Comparison of ENCODE assay signal across 8 mouse cellular contexts in genomic region chr2:152142571-152142970, GRCm38 (mm10). TPM values are rescaled to one million over a fixed set of nuclear protein-coding genes. Genes with fewer than 3 reads are reported as not detected.
DNase-seq lines count a peak whose midpoint lies in the region; ATAC-seq and TF ChIP-seq lines count a peak whose summit lies in the region.

No protein-coding gene starts in this region.

- ATAC-seq in heart, embryonic 13.5 days (ENCODE audit: extremely low read depth, insufficient number of reproducible peaks, low FRiP score, low TSS enrichment): no peak
- no peak for ATAC-seq in liver, embryonic 15.5 days (ENCODE audit: insufficient read depth)

- peak overlapping the region; percentile 60 for H3K4me3 ChIP-seq in heart, embryonic 13.5 days
- H3K4me3 ChIP-seq in bone marrow macrophage, adult 2 months (ENCODE audit: insufficient read depth, low read length): peak overlapping the region; percentile 4; the same call in 1 of the 2 replicates
- peak overlapping the region; percentile 57 for H3K4me3 ChIP-seq in hindbrain, embryonic 10.5 days
- no peak overlapping the region for H3K4me3 ChIP-seq in liver, embryonic 15.5 days (replicated peaks)

- 4% methylated on average over 11 of the region's 11 CpGs for WGBS in heart, embryonic 13.5 days
- WGBS in hindbrain, embryonic 10.5 days: 2% methylated on average over 11 of the region's 11 CpGs
- 7% methylated on average over 11 of the region's 11 CpGs for WGBS in liver, embryonic 15.5 days (ENCODE audit: insufficient replicate concordance)

- H3K9ac ChIP-seq in heart, embryonic 13.5 days: peak overlapping the region; percentile 51; the same call in 1 of the 2 replicates
- H3K9ac ChIP-seq in liver, embryonic 15.5 days: no peak overlapping the region

- no peaks in the 10 kb centered on the region for H3K36me3 ChIP-seq in heart, embryonic 13.5 days
- H3K36me3 ChIP-seq in hindbrain, embryonic 10.5 days: no peaks in the 10 kb centered on the region
- no peaks in the 10 kb centered on the region for H3K36me3 ChIP-seq in liver, embryonic 15.5 days (replicated peaks)

- TF ChIP-seq POLR2A in bone marrow macrophage, adult 2 months (IDR thresholded peaks at IDR 0.05; ENCODE audit: borderline replicate concordance, low read depth, low read length): no peak

- peaks cover 30% of the 10 kb centered on the region for H3K4me1 ChIP-seq in heart, embryonic 13.5 days
- no peaks in the 10 kb centered on the region for H3K4me1 ChIP-seq in bone marrow macrophage, adult 2 months (ENCODE audit: control insufficient read depth, insufficient read depth, low read length)
- H3K4me1 ChIP-seq in hindbrain, embryonic 10.5 days (replicated peaks): peaks cover 52% of the 10 kb centered on the region
- peaks cover 27% of the 10 kb centered on the region for H3K4me1 ChIP-seq in liver, embryonic 15.5 days (replicated peaks)

- peaks cover 85% of the 10 kb centered on the region for H3K27me3 ChIP-seq in heart, embryonic 13.5 days (replicated peaks)
- H3K27me3 ChIP-seq in hindbrain, embryonic 10.5 days (ENCODE audit: insufficient read depth, poor library complexity, severe bottlenecking): peaks cover 86% of the 10 kb centered on the region
- H3K27me3 ChIP-seq in liver, embryonic 15.5 days: peaks cover 95% of the 10 kb centered on the region

- H3K27ac ChIP-seq in heart, embryonic 13.5 days (replicated peaks): no peak overlapping the region
- no peak overlapping the region for H3K27ac ChIP-seq in bone marrow macrophage, adult 2 months (ENCODE audit: insufficient read depth, low read depth, low read length)
- H3K27ac ChIP-seq in hindbrain, embryonic 10.5 days: peak overlapping the region; percentile 79
- no peak overlapping the region for H3K27ac ChIP-seq in liver, embryonic 15.5 days (replicated peaks)

- no peaks in the 10 kb centered on the region for H3K9me3 ChIP-seq in heart, embryonic 13.5 days
- no peaks in the 10 kb centered on the region for H3K9me3 ChIP-seq in hindbrain, embryonic 10.5 days
- no peaks in the 10 kb centered on the region for H3K9me3 ChIP-seq in liver, embryonic 15.5 days (replicated peaks)

- H3K4me2 ChIP-seq in heart, embryonic 13.5 days: peak overlapping the region; percentile 86
- peak overlapping the region; percentile 46; the same call in 1 of the 2 replicates for H3K4me2 ChIP-seq in liver, embryonic 15.5 days

- TF ChIP-seq CTCF in bone marrow macrophage, adult 2 months (IDR thresholded peaks at IDR 0.05; ENCODE audit: low read depth, low read length): no peak

- no peak for DNase-seq in heart, adult 18-20 months
- no peak for DNase-seq in hindbrain, embryonic 10.5 days (ENCODE audit: low spot score)
- DNase-seq in thymus, postnatal 0 days (ENCODE audit: low spot score): no peak
- DNase-seq in frontal cortex, postnatal 10 days (ENCODE audit: low spot score in 2 of 2): no peak
- DNase-seq in ovary, postnatal 10 days (ENCODE audit: low spot score): no peak

RNA-seq across cellular contexts. Expression of gene Tcf15, which starts 0.8 kb away (rescaled TPM):
- polyA plus RNA-seq in heart, embryonic 13.5 days (2015; fragmentation: Nextera tagmentation; extraction: Ambion mirVana): 9.2 and 9.4 TPM in 2 replicates
- 10 to 100 TPM; 16.4 to 18.9 TPM for total RNA-seq in heart, adult 18-20 months (2021)
- not detected in 2 replicates for polyA plus RNA-seq in bone marrow macrophage, adult 2 months (2012; ENCODE audit: insufficient read depth, insufficient read length, missing spikeins)
- polyA plus RNA-seq in hindbrain, embryonic 10.5 days (2016; fragmentation: Nextera tagmentation; extraction: Ambion mirVana): 5.2 and 7.6 TPM in 2 replicates
- 0.50 and 0.51 TPM in 2 replicates for polyA plus RNA-seq in liver, embryonic 15.5 days (2015; fragmentation: Nextera tagmentation; extraction: Ambion mirVana)
- polyA plus RNA-seq in thymus, postnatal 0 days (2015; fragmentation: Nextera tagmentation; extraction: Ambion mirVana): 2.1 TPM in 2 replicates

RNA-seq across cellular contexts. Expression of gene Srxn1, which starts 37.3 kb away (rescaled TPM):
- 7.4 and 7.7 TPM in 2 replicates for polyA plus RNA-seq in heart, embryonic 13.5 days (2015; fragmentation: Nextera tagmentation; extraction: Ambion mirVana)
- 10 to 100 TPM; 18.8 to 20.3 TPM for total RNA-seq in heart, adult 18-20 months (2021)
- 50.2 and 54.5 TPM in 2 replicates for polyA plus RNA-seq in bone marrow macrophage, adult 2 months (2012; ENCODE audit: insufficient read depth, insufficient read length, missing spikeins)
- polyA plus RNA-seq in hindbrain, embryonic 10.5 days (2016; fragmentation: Nextera tagmentation; extraction: Ambion mirVana): 15.6 and 18.7 TPM in 2 replicates
- polyA plus RNA-seq in liver, embryonic 15.5 days (2015; fragmentation: Nextera tagmentation; extraction: Ambion mirVana): 11.1 and 11.6 TPM in 2 replicates
- 23.2 and 23.6 TPM in 2 replicates for polyA plus RNA-seq in thymus, postnatal 0 days (2015; fragmentation: Nextera tagmentation; extraction: Ambion mirVana)
